21 mouse cellular contexts compared by ENCODE assay signal in the genomic region with DNA sequence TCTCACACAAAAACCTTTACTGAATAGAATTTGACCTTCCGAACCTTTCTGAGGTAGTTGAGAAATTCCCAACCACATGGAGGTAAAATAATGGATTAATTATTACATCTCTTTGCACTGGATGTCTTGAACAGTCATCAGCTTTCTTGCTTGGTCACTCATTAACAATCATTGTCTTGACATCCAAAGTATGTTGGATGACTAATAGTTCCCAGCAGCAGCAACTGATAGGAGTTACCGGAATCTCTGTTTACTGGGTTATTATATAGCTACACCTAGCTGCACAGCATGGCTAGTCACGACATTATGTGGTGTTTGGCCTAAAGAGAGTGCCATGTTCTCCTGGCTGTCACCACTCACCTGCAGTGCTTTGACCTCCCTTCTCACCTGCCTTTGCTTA.
DNase-seq lines count a peak whose midpoint lies in the region; ATAC-seq and TF ChIP-seq lines count a peak whose summit lies in the region.
"Had no signal": no experiment of that assay in that cellular context is flagged by ENCODE, and none has a peak within 500 bp of the region (broad histone marks: within the 10 kb centered on the region; RNA-seq: fewer than 3 reads in every experiment).

No protein-coding gene starts in this region.

- 71% methylated on average over 3 of the region's 3 CpGs for WGBS in kidney, embryonic 15.5 days
- 69% methylated on average over 3 of the region's 3 CpGs for WGBS in stomach, embryonic 16.5 days
- 67% methylated on average over 3 of the region's 3 CpGs for WGBS in liver, postnatal 0 days (ENCODE audit: insufficient replicate concordance)

- CTCF ChIA-PET in Patski (lab: Charles Lee): interaction anchor here (1.0 to 2.5 kb wide), 8 partner anchors 11 to 288 kb away, joined by 3 to 9 read pairs (median 4); no protein-coding TSS in a partner anchor

- H3K27me3 ChIP-seq in Patski: no peaks in the 10 kb centered on the region
- no peaks in the 10 kb centered on the region for H3K27me3 ChIP-seq in kidney, embryonic 15.5 days
- H3K27me3 ChIP-seq in stomach, embryonic 16.5 days (ENCODE audit: control insufficient read depth, insufficient read depth, low read length): no peaks in the 10 kb centered on the region
- no peaks in the 10 kb centered on the region for H3K27me3 ChIP-seq in liver, postnatal 0 days (ENCODE audit: insufficient read depth, low read length)
- H3K27me3 ChIP-seq: embryonic facial prominence, embryonic 13.5 days had no signal

- peak; percentile 93 for ATAC-seq in Patski
- ATAC-seq in kidney, embryonic 15.5 days (replicated peaks; ENCODE audit: low FRiP score): peak; percentile 80
- peak; percentile 80 for ATAC-seq in stomach, embryonic 16.5 days (ENCODE audit: insufficient read depth, low FRiP score)
- ATAC-seq in liver, postnatal 0 days: no peak
- ATAC-seq: forebrain, embryonic 16.5 days; hindbrain, postnatal 0 days had no signal

- peak; percentile 17 for TF ChIP-seq CTCF in Patski (IDR thresholded peaks at IDR 0.05)
- no peak for TF ChIP-seq CTCF in liver, postnatal 0 days (IDR thresholded peaks at IDR 0.05; ENCODE audit: low read depth)

- in situ Hi-C loops in Patski (cut with MboI; ENCODE audit: low pct_unique_long_range_greater_than_20kb): loop anchor here (5.0 kb wide), 2 partner anchors 100 to 200 kb away; no protein-coding TSS in a partner anchor

- no peaks in the 10 kb centered on the region for H3K36me3 ChIP-seq in kidney, embryonic 15.5 days
- no peaks in the 10 kb centered on the region for H3K36me3 ChIP-seq in stomach, embryonic 16.5 days (ENCODE audit: control insufficient read depth, insufficient read depth, low read length)
- H3K36me3 ChIP-seq in liver, postnatal 0 days (replicated peaks; ENCODE audit: insufficient read depth, low read length): no peaks in the 10 kb centered on the region
- H3K36me3 ChIP-seq: embryonic facial prominence, embryonic 13.5 days; hindbrain, embryonic 10.5 days; midbrain, embryonic 10.5 days had no signal

- no peaks in the 10 kb centered on the region for H3K4me1 ChIP-seq in kidney, embryonic 15.5 days
- H3K4me1 ChIP-seq in stomach, embryonic 16.5 days (ENCODE audit: control insufficient read depth, insufficient read depth, low read length): no peaks in the 10 kb centered on the region; the same call in 1 of the 2 replicates
- H3K4me1 ChIP-seq in liver, postnatal 0 days (ENCODE audit: insufficient read depth): no peaks in the 10 kb centered on the region
- H3K4me1 ChIP-seq: embryonic facial prominence, embryonic 13.5 days; hindbrain, embryonic 10.5 days had no signal

- POLR2A ChIA-PET in Patski (lab: Charles Lee): interaction anchor here (1.0 to 1.6 kb wide), 3 partner anchors 281 to 288 kb away, joined by 3 to 5 read pairs (median 4); no protein-coding TSS in a partner anchor

- peak; percentile 37 to 71 for DNase-seq in kidney, adult 8-10 months
- no peak for DNase-seq in kidney, postnatal 25 days
- peak; percentile 85 for DNase-seq in Patski (ENCODE audit: low read depth, low spot score)
- DNase-seq in urinary bladder, adult 18-20 months (ENCODE audit: low spot score in 2 of 2): no peak
- DNase-seq in liver, postnatal 0 days: no peak
- DNase-seq in spleen, postnatal 14 days (ENCODE audit: low spot score in 2 of 2): no peak
- DNase-seq: adrenal gland, adult 8-10 months; cerebellum, postnatal 10 days; gastrocnemius, postnatal 36 days; layer of hippocampus, postnatal 36 days; lung, postnatal 14 days; right cerebral cortex, postnatal 14 days; thymus, postnatal 4 days had no signal

- no peak overlapping the region for H3K9ac ChIP-seq in kidney, embryonic 15.5 days
- no peak overlapping the region for H3K9ac ChIP-seq in stomach, embryonic 16.5 days (ENCODE audit: low read length)
- H3K9ac ChIP-seq in liver, postnatal 0 days (replicated peaks): no peak overlapping the region
- H3K9ac ChIP-seq: embryonic facial prominence, embryonic 13.5 days had no signal

- H3K4me2 ChIP-seq in kidney, embryonic 15.5 days: no peak overlapping the region
- H3K4me2 ChIP-seq in stomach, embryonic 16.5 days (ENCODE audit: low read depth, low read length): no peak overlapping the region
- H3K4me2 ChIP-seq in liver, postnatal 0 days (ENCODE audit: low read depth, low read length): no peak overlapping the region
- H3K4me2 ChIP-seq: embryonic facial prominence, embryonic 13.5 days had no signal

- H3K9me3 ChIP-seq in kidney, embryonic 15.5 days (replicated peaks): no peaks in the 10 kb centered on the region
- no peaks in the 10 kb centered on the region for H3K9me3 ChIP-seq in stomach, embryonic 16.5 days (replicated peaks; ENCODE audit: control insufficient read depth, low read length)
- no peaks in the 10 kb centered on the region for H3K9me3 ChIP-seq in liver, postnatal 0 days (ENCODE audit: low read length)
- H3K9me3 ChIP-seq: embryonic facial prominence, embryonic 13.5 days; hindbrain, embryonic 10.5 days; midbrain, embryonic 10.5 days had no signal

- no peak for TF ChIP-seq EP300 in liver, postnatal 0 days (IDR thresholded peaks at IDR 0.05; ENCODE audit: low read depth)

- H3K27ac ChIP-seq in kidney, embryonic 15.5 days: no peak overlapping the region
- H3K27ac ChIP-seq in stomach, embryonic 16.5 days (ENCODE audit: low read length): no peak overlapping the region
- no peak overlapping the region for H3K27ac ChIP-seq in liver, postnatal 0 days (ENCODE audit: low read depth)
- H3K27ac ChIP-seq: embryonic facial prominence, embryonic 13.5 days; hindbrain, embryonic 10.5 days; hindbrain, postnatal 0 days; midbrain, embryonic 10.5 days had no signal

- H3K4me3 ChIP-seq in kidney, embryonic 15.5 days (replicated peaks): no peak overlapping the region
- H3K4me3 ChIP-seq in stomach, embryonic 16.5 days (replicated peaks; ENCODE audit: low read length): no peak overlapping the region
- H3K4me3 ChIP-seq in liver, postnatal 0 days (ENCODE audit: low read depth, low read length): no peak overlapping the region
- H3K4me3 ChIP-seq: embryonic facial prominence, embryonic 13.5 days; hindbrain, embryonic 10.5 days; layer of hippocampus, adult 2 months; midbrain, embryonic 10.5 days had no signal

Comparison
In these comparisons a context has a peak if more than half of its experiments do, and no peak if none do; other contexts are left out.
1. DNase-seq: peak in kidney, adult 8-10 months (2 of 2) and Patski (single experiment); none in kidney, postnatal 25 days (0 of 2), urinary bladder, adult 18-20 months (0 of 2), liver, postnatal 0 days (single experiment) and spleen, postnatal 14 days (0 of 2).